Mouse (Mus musculus) spleen, embryonic (tissue): ENCODE results near the gene 2310039H08Rik.

ENCODE experiments used
- CTCF ChIA-PET: fragments of 350-600 bp; sonication (Branson Sonifier 250); formaldehyde crosslinking; loops from one replicate; lab custom pipeline; 2022; lab: Charles Lee

The 2310039H08Rik gene

GRCm38 (mm10) chr17:46797386-46797785, 25.0 kb downstream of the 2310039H08Rik start:
- CTCF ChIA-PET: interaction anchor here (0.6 kb wide), 1 partner anchor 667 kb away, joined by 3 read pairs; no protein-coding TSS in a partner anchor

GRCm38 (mm10) chr17:46799680-46800079, 27.2 kb downstream of the 2310039H08Rik start:
- CTCF ChIA-PET: no interaction called here

GRCm38 (mm10) chr17:46801761-46802160, 29.3 kb downstream of the 2310039H08Rik start:
- CTCF ChIA-PET: no interaction called here

GRCm38 (mm10) chr17:46808376-46808775, 35.9 kb downstream of the 2310039H08Rik start:
- CTCF ChIA-PET: no interaction called here

- CTCF ChIA-PET: interaction anchor here (0.6 kb wide), 1 partner anchor 80 kb away, joined by 3 read pairs; the partner anchor contains the start of gene Gnmt
Observed at GRCm38 (mm10) chr17:46809131-46809830, 36.8 kb downstream of the 2310039H08Rik start.

GRCm38 (mm10) chr17:46810672-46811071, 38.2 kb downstream of the 2310039H08Rik start:
- CTCF ChIA-PET: interaction anchor here (0.8 kb wide), 1 partner anchor 43 kb away, joined by 5 read pairs; no protein-coding TSS in a partner anchor

- CTCF ChIA-PET: interaction anchor here (0.7 kb wide), 1 partner anchor 81 kb away, joined by 4 read pairs; no protein-coding TSS in a partner anchor
Observed at GRCm38 (mm10) chr17:46812442-46812841, 40.0 kb downstream of the 2310039H08Rik start.

GRCm38 (mm10) chr17:46813637-46814036, 41.2 kb downstream of the 2310039H08Rik start:
- CTCF ChIA-PET: no interaction called here

GRCm38 (mm10) chr17:46814497-46814896, 42.1 kb downstream of the 2310039H08Rik start:
- CTCF ChIA-PET: interaction anchor here (0.6 to 0.9 kb wide), 3 partner anchors 23 to 213 kb away, joined by 3 to 6 read pairs (median 4); no protein-coding TSS in a partner anchor

GRCm38 (mm10) chr17:46816306-46816705, 43.9 kb downstream of the 2310039H08Rik start:
- CTCF ChIA-PET: no interaction called here

GRCm38 (mm10) chr17:46817734-46818158, 45.3 kb downstream of the 2310039H08Rik start:
- CTCF ChIA-PET: no interaction called here

- CTCF ChIA-PET: no interaction called here
Observed at GRCm38 (mm10) chr17:46820628-46821027, 48.2 kb downstream of the 2310039H08Rik start.
